Mouse (Mus musculus): ENCODE results near the gene Synj1. TPM values are rescaled to one million over a fixed set of nuclear protein-coding genes. Genes with fewer than 3 reads are reported as not detected.

The Synj1 gene
- polyA plus RNA-seq, 1 experiment from 2014 or later, result 28.9 TPM

- ATAC-seq (ENCODE audit: insufficient read depth, low FRiP score, low TSS enrichment), result no peak
- Histone ChIP-seq H3K9ac (ENCODE audit: low read length) (no peak overlapping the region), H3K27me3 (ENCODE audit: control insufficient read depth, insufficient read depth, low read length) (no peaks in the 10 kb centered on the region), H3K4me1 (ENCODE audit: control insufficient read depth, insufficient read depth, low read length) (no peaks in the 10 kb centered on the region; the same call in 1 of the 2 replicates), H3K27ac (ENCODE audit: low read depth, low read length) (no peak overlapping the region), H3K36me3 (ENCODE audit: control insufficient read depth, insufficient read depth, low read length) (no peaks in the 10 kb centered on the region), H3K4me3 (ENCODE audit: low read depth, low read length) (no peak overlapping the region), H3K9me3 (ENCODE audit: control insufficient read depth, low read length) (no peaks in the 10 kb centered on the region), H3K4me2 (ENCODE audit: low read depth) (no peak overlapping the region)
- WGBS, result 86% methylated on average over 7 of the region's 7 CpGs
- DNase-seq (ENCODE audit: low spot score), result no peak
Observed at GRCm38 (mm10) chr16:90996327-90997243, 14.5 kb downstream of the Synj1 start.

GRCm38 (mm10) chr16:90995498-90995897 is 15.6 kb downstream of the Synj1 start:
- no peak overlapping the region for H3K27ac ChIP-seq (ENCODE audit: low read depth, low read length)
- no peak overlapping the region for H3K9ac ChIP-seq (ENCODE audit: low read length)
- H3K36me3 ChIP-seq (ENCODE audit: control insufficient read depth, insufficient read depth, low read length), result no peaks in the 10 kb centered on the region
- no peak overlapping the region for H3K4me2 ChIP-seq (ENCODE audit: low read depth)
- 82% methylated on average over 5 of the region's 5 CpGs for WGBS
- no peaks in the 10 kb centered on the region; the same call in 1 of the 2 replicates for H3K4me1 ChIP-seq (ENCODE audit: control insufficient read depth, insufficient read depth, low read length)
- no peaks in the 10 kb centered on the region for H3K9me3 ChIP-seq (ENCODE audit: control insufficient read depth, low read length)
- no peaks in the 10 kb centered on the region for H3K27me3 ChIP-seq (ENCODE audit: control insufficient read depth, insufficient read depth, low read length)
- no peak overlapping the region for H3K4me3 ChIP-seq (ENCODE audit: low read depth, low read length)
- no peak for DNase-seq (ENCODE audit: low spot score)
- no peak for ATAC-seq (ENCODE audit: insufficient read depth, low FRiP score, low TSS enrichment)

GRCm38 (mm10) chr16:90995023-90995422 is 16.1 kb downstream of the Synj1 start:
- DNase-seq (ENCODE audit: low spot score) (no peak), ATAC-seq (ENCODE audit: insufficient read depth, low FRiP score, low TSS enrichment) (no peak)
- no peaks in the 10 kb centered on the region; the same call in 1 of the 2 replicates for H3K4me1 ChIP-seq (ENCODE audit: control insufficient read depth, insufficient read depth, low read length)
- no peak overlapping the region for H3K4me3 ChIP-seq (ENCODE audit: low read depth, low read length)
- no peak overlapping the region for H3K4me2 ChIP-seq (ENCODE audit: low read depth)
- H3K36me3 ChIP-seq (ENCODE audit: control insufficient read depth, insufficient read depth, low read length), result no peaks in the 10 kb centered on the region
- H3K27me3 ChIP-seq (ENCODE audit: control insufficient read depth, insufficient read depth, low read length), result no peaks in the 10 kb centered on the region
- H3K27ac ChIP-seq (ENCODE audit: low read depth, low read length), result no peak overlapping the region
- no peaks in the 10 kb centered on the region for H3K9me3 ChIP-seq (ENCODE audit: control insufficient read depth, low read length)
- 73% methylated on average over 4 of the region's 4 CpGs for WGBS
- no peak overlapping the region for H3K9ac ChIP-seq (ENCODE audit: low read length)

- H3K36me3 ChIP-seq (ENCODE audit: control insufficient read depth, insufficient read depth, low read length), result no peaks in the 10 kb centered on the region
- whole genome bisulfite sequencing, result 94% methylated on average over 8 of the region's 8 CpGs
- H3K4me3 ChIP-seq (ENCODE audit: low read depth, low read length), result no peak overlapping the region
- no peak for DNase-seq (ENCODE audit: low spot score)
- H3K4me1 ChIP-seq (ENCODE audit: control insufficient read depth, insufficient read depth, low read length), result no peaks in the 10 kb centered on the region
- no peak for ATAC-seq (ENCODE audit: insufficient read depth, low FRiP score, low TSS enrichment)
- no peak overlapping the region for H3K9ac ChIP-seq (ENCODE audit: low read length)
- H3K27me3 ChIP-seq (ENCODE audit: control insufficient read depth, insufficient read depth, low read length), result no peaks in the 10 kb centered on the region
- H3K4me2 ChIP-seq (ENCODE audit: low read depth), result no peak overlapping the region
- no peaks in the 10 kb centered on the region for H3K9me3 ChIP-seq (ENCODE audit: control insufficient read depth, low read length)
- H3K27ac ChIP-seq (ENCODE audit: low read depth, low read length), result no peak overlapping the region
Observed at GRCm38 (mm10) chr16:90989162-90989561, 21.9 kb downstream of the Synj1 start.

GRCm38 (mm10) chr16:90988665-90989064 is 22.4 kb downstream of the Synj1 start:
- ATAC-seq (ENCODE audit: insufficient read depth, low FRiP score, low TSS enrichment) (no peak), DNase-seq (ENCODE audit: low spot score) (no peak)
- H3K9ac ChIP-seq (ENCODE audit: low read length), result no peak overlapping the region
- H3K4me3 ChIP-seq (ENCODE audit: low read depth, low read length), result no peak overlapping the region
- no peaks in the 10 kb centered on the region for H3K4me1 ChIP-seq (ENCODE audit: control insufficient read depth, insufficient read depth, low read length)
- no peaks in the 10 kb centered on the region for H3K9me3 ChIP-seq (ENCODE audit: control insufficient read depth, low read length)
- H3K36me3 ChIP-seq (ENCODE audit: control insufficient read depth, insufficient read depth, low read length), result no peaks in the 10 kb centered on the region
- no peak overlapping the region for H3K27ac ChIP-seq (ENCODE audit: low read depth, low read length)
- H3K27me3 ChIP-seq (ENCODE audit: control insufficient read depth, insufficient read depth, low read length), result no peaks in the 10 kb centered on the region
- no peak overlapping the region for H3K4me2 ChIP-seq (ENCODE audit: low read depth)
- WGBS, result 92% methylated on average over 3 of the region's 3 CpGs

- DNase-seq (ENCODE audit: low spot score), result no peak
- Histone ChIP-seq H3K27ac (ENCODE audit: low read depth, low read length) (no peak overlapping the region), H3K36me3 (ENCODE audit: control insufficient read depth, insufficient read depth, low read length) (no peaks in the 10 kb centered on the region), H3K9me3 (ENCODE audit: control insufficient read depth, low read length) (no peaks in the 10 kb centered on the region), H3K9ac (ENCODE audit: low read length) (no peak overlapping the region), H3K4me2 (ENCODE audit: low read depth) (no peak overlapping the region), H3K4me3 (ENCODE audit: low read depth, low read length) (no peak overlapping the region), H3K27me3 (ENCODE audit: control insufficient read depth, insufficient read depth, low read length) (no peaks in the 10 kb centered on the region), H3K4me1 (ENCODE audit: control insufficient read depth, insufficient read depth, low read length) (no peaks in the 10 kb centered on the region)
- WGBS, result 90% methylated on average over 8 of the region's 8 CpGs
- ATAC-seq (ENCODE audit: insufficient read depth, low FRiP score, low TSS enrichment), result no peak
Observed at GRCm38 (mm10) chr16:90988039-90988438, 23.1 kb downstream of the Synj1 start.

- DNase-seq (ENCODE audit: low spot score) (no peak), ATAC-seq (ENCODE audit: insufficient read depth, low FRiP score, low TSS enrichment) (no peak)
- 91% methylated on average over 6 of the region's 6 CpGs for WGBS
- no peak overlapping the region for H3K4me3 ChIP-seq (ENCODE audit: low read depth, low read length)
- H3K9me3 ChIP-seq (ENCODE audit: control insufficient read depth, low read length), result no peaks in the 10 kb centered on the region
- H3K4me2 ChIP-seq (ENCODE audit: low read depth), result no peak overlapping the region
- H3K4me1 ChIP-seq (ENCODE audit: control insufficient read depth, insufficient read depth, low read length), result no peaks in the 10 kb centered on the region
- no peak overlapping the region for H3K27ac ChIP-seq (ENCODE audit: low read depth, low read length)
- no peaks in the 10 kb centered on the region; the same call in 1 of the 2 replicates for H3K36me3 ChIP-seq (ENCODE audit: control insufficient read depth, insufficient read depth, low read length)
- H3K9ac ChIP-seq (ENCODE audit: low read length), result no peak overlapping the region
- no peaks in the 10 kb centered on the region for H3K27me3 ChIP-seq (ENCODE audit: control insufficient read depth, insufficient read depth, low read length)
Observed at GRCm38 (mm10) chr16:90971004-90971403, 40.1 kb downstream of the Synj1 start.

- H3K36me3 ChIP-seq (ENCODE audit: control insufficient read depth, insufficient read depth, low read length), result no peaks in the 10 kb centered on the region
- H3K4me1 ChIP-seq (ENCODE audit: control insufficient read depth, insufficient read depth, low read length), result no peaks in the 10 kb centered on the region
- H3K4me3 ChIP-seq (ENCODE audit: low read depth, low read length), result no peak overlapping the region
- no peaks in the 10 kb centered on the region for H3K27me3 ChIP-seq (ENCODE audit: control insufficient read depth, insufficient read depth, low read length)
- H3K9ac ChIP-seq (ENCODE audit: low read length), result no peak overlapping the region
- 84% methylated on average over 4 of the region's 4 CpGs for WGBS
- no peak overlapping the region for H3K4me2 ChIP-seq (ENCODE audit: low read depth)
- ATAC-seq (ENCODE audit: insufficient read depth, low FRiP score, low TSS enrichment) (no peak), DNase-seq (ENCODE audit: low spot score) (no peak)
- H3K27ac ChIP-seq (ENCODE audit: low read depth, low read length), result no peak overlapping the region
- no peaks in the 10 kb centered on the region for H3K9me3 ChIP-seq (ENCODE audit: control insufficient read depth, low read length)
Observed at GRCm38 (mm10) chr16:90966241-90966640, 44.9 kb downstream of the Synj1 start.

- Histone ChIP-seq H3K36me3 (ENCODE audit: control insufficient read depth, insufficient read depth, low read length) (no peaks in the 10 kb centered on the region), H3K27ac (ENCODE audit: low read depth, low read length) (no peak overlapping the region), H3K4me3 (ENCODE audit: low read depth, low read length) (no peak overlapping the region), H3K4me1 (ENCODE audit: control insufficient read depth, insufficient read depth, low read length) (no peaks in the 10 kb centered on the region), H3K9ac (ENCODE audit: low read length) (no peak overlapping the region), H3K9me3 (ENCODE audit: control insufficient read depth, low read length) (no peaks in the 10 kb centered on the region), H3K27me3 (ENCODE audit: control insufficient read depth, insufficient read depth, low read length) (no peaks in the 10 kb centered on the region), H3K4me2 (ENCODE audit: low read depth) (no peak overlapping the region)
- 90% methylated on average over 10 of the region's 10 CpGs for WGBS
- ATAC-seq (ENCODE audit: insufficient read depth, low FRiP score, low TSS enrichment) (no peak), DNase-seq (ENCODE audit: low spot score) (no peak)
Observed at GRCm38 (mm10) chr16:90964302-90964701, 46.8 kb downstream of the Synj1 start.

Measured in neural tube, embryonic 11.5 days (tissue).